Mouse (Mus musculus): Measurements from ENCODE around the gene Cbx8. TPM values are rescaled to one million over a fixed set of nuclear protein-coding genes. Genes with fewer than 3 reads are reported as not detected.

Gene Cbx8
- polyA plus RNA-seq, 1 experiment from 2014 or later, result 11.6 TPM

GRCm38 (mm10) chr11:119052661-119053256 lies 12.0 kb upstream of the Cbx8 start:
- Histone ChIP-seq H3K27me3 (replicated peaks; ENCODE audit: low read depth, poor library complexity, severe bottlenecking) (peaks cover 98% of the 10 kb centered on the region), H3K4me3 (peak overlapping the region; percentile 59), H3K27ac (replicated peaks) (peak overlapping the region; percentile 90), H3K4me1 (peaks cover 68% of the 10 kb centered on the region), H3K9me3 (no peaks in the 10 kb centered on the region), H3K36me3 (replicated peaks) (no peaks in the 10 kb centered on the region)
- WGBS, result 1% methylated on average over 13 of the region's 13 CpGs
- peak; percentile 85 for DNase-seq (ENCODE audit: low spot score)

GRCm38 (mm10) chr11:119051927-119052660 lies 11.3 kb upstream of the Cbx8 start:
- Histone ChIP-seq H3K4me3 (peak overlapping the region; percentile 59; the same call in 1 of the 2 replicates), H3K4me1 (peaks cover 68% of the 10 kb centered on the region), H3K27ac (replicated peaks) (peak overlapping the region; percentile 90), H3K9me3 (no peaks in the 10 kb centered on the region), H3K36me3 (replicated peaks) (no peaks in the 10 kb centered on the region), H3K27me3 (replicated peaks; ENCODE audit: low read depth, poor library complexity, severe bottlenecking) (peaks cover 98% of the 10 kb centered on the region)
- DNase-seq (ENCODE audit: low spot score), result peak; percentile 70
- WGBS, result 3% methylated on average over 15 of the region's 15 CpGs

- H3K4me1 ChIP-seq, result peaks cover 68% of the 10 kb centered on the region
- no peaks in the 10 kb centered on the region for H3K36me3 ChIP-seq (replicated peaks)
- no peak overlapping the region; the same call in 1 of the 2 replicates for H3K4me3 ChIP-seq
- DNase-seq (ENCODE audit: low spot score), result no peak
- H3K27me3 ChIP-seq (replicated peaks; ENCODE audit: low read depth, poor library complexity, severe bottlenecking), result peaks cover 100% of the 10 kb centered on the region
- H3K9me3 ChIP-seq, result no peaks in the 10 kb centered on the region
- no peak overlapping the region for H3K27ac ChIP-seq (replicated peaks)
These were observed 10.7 kb upstream of the Cbx8 start for GRCm38 (mm10) chr11:119051426-119051825.

- WGBS, result 4% methylated on average over 2 of the region's 2 CpGs
- peaks cover 65% of the 10 kb centered on the region for H3K4me1 ChIP-seq
These were observed 9.6 kb upstream of the Cbx8 start for GRCm38 (mm10) chr11:119050361-119050760.

GRCm38 (mm10) chr11:119048133-119048510 lies 7.4 kb upstream of the Cbx8 start:
- peaks cover 67% of the 10 kb centered on the region for H3K4me1 ChIP-seq
- no peak overlapping the region; the same call in 1 of the 2 replicates for H3K27ac ChIP-seq (replicated peaks)
- H3K36me3 ChIP-seq (replicated peaks), result no peaks in the 10 kb centered on the region
- under 1% methylated on average over 13 of the region's 13 CpGs for WGBS
- H3K9me3 ChIP-seq, result no peaks in the 10 kb centered on the region
- peak; percentile 54 for DNase-seq (ENCODE audit: low spot score)
- H3K27me3 ChIP-seq (replicated peaks; ENCODE audit: low read depth, poor library complexity, severe bottlenecking), result peaks cover 100% of the 10 kb centered on the region
- peak overlapping the region; percentile 54; the same call in 1 of the 2 replicates for H3K4me3 ChIP-seq

More at GRCm38 (mm10) chr11:119050361-119050760, 9.6 kb upstream of the Cbx8 start:
- DNase-seq (ENCODE audit: low spot score), result no peak
- no peak overlapping the region for H3K4me3 ChIP-seq
- H3K27me3 ChIP-seq (replicated peaks; ENCODE audit: low read depth, poor library complexity, severe bottlenecking), result peaks cover 100% of the 10 kb centered on the region
- no peak overlapping the region for H3K27ac ChIP-seq (replicated peaks)
- no peaks in the 10 kb centered on the region for H3K9me3 ChIP-seq
- no peaks in the 10 kb centered on the region for H3K36me3 ChIP-seq (replicated peaks)

- no peaks in the 10 kb centered on the region for H3K9me3 ChIP-seq
- peaks cover 67% of the 10 kb centered on the region for H3K4me1 ChIP-seq
- H3K27me3 ChIP-seq (replicated peaks; ENCODE audit: low read depth, poor library complexity, severe bottlenecking), result peaks cover 100% of the 10 kb centered on the region
- peak overlapping the region; percentile 54 for H3K4me3 ChIP-seq
- peak overlapping the region; percentile 62; the same call in 1 of the 2 replicates for H3K27ac ChIP-seq (replicated peaks)
- no peaks in the 10 kb centered on the region for H3K36me3 ChIP-seq (replicated peaks)
- DNase-seq (ENCODE audit: low spot score), result peak; percentile 79
- under 1% methylated on average over 43 of the region's 43 CpGs for WGBS
These were observed 6.7 kb upstream of the Cbx8 start for GRCm38 (mm10) chr11:119047261-119048132.

GRCm38 (mm10) chr11:119046601-119047245 lies 6.0 kb upstream of the Cbx8 start:
- Histone ChIP-seq H3K36me3 (replicated peaks) (no peaks in the 10 kb centered on the region), H3K4me1 (peaks cover 67% of the 10 kb centered on the region), H3K9me3 (no peaks in the 10 kb centered on the region), H3K27ac (replicated peaks) (peak overlapping the region; percentile 62; the same call in 1 of the 2 replicates), H3K4me3 (peak overlapping the region; percentile 54), H3K27me3 (replicated peaks; ENCODE audit: low read depth, poor library complexity, severe bottlenecking) (peaks cover 100% of the 10 kb centered on the region)
- WGBS, result 1% methylated on average over 39 of the region's 39 CpGs
- peak; percentile 86 for DNase-seq (ENCODE audit: low spot score)

GRCm38 (mm10) chr11:119044551-119045337 lies 4.0 kb upstream of the Cbx8 start:
- under 1% methylated on average over 41 of the region's 41 CpGs for WGBS
- Histone ChIP-seq H3K36me3 (replicated peaks) (no peaks in the 10 kb centered on the region), H3K27ac (replicated peaks) (peak overlapping the region; percentile 79), H3K9me3 (no peaks in the 10 kb centered on the region), H3K27me3 (replicated peaks; ENCODE audit: low read depth, poor library complexity, severe bottlenecking) (peaks cover 90% of the 10 kb centered on the region), H3K4me1 (peaks cover 85% of the 10 kb centered on the region), H3K4me3 (peak overlapping the region; percentile 49)
- DNase-seq (ENCODE audit: low spot score), result peak; percentile 73

- peak; percentile 75 for DNase-seq (ENCODE audit: low spot score)
- Histone ChIP-seq H3K27ac (replicated peaks) (peak overlapping the region; percentile 79), H3K36me3 (replicated peaks) (peaks cover 5% of the 10 kb centered on the region), H3K4me3 (peak overlapping the region; percentile 49), H3K4me1 (peaks cover 93% of the 10 kb centered on the region), H3K27me3 (replicated peaks; ENCODE audit: low read depth, poor library complexity, severe bottlenecking) (peaks cover 90% of the 10 kb centered on the region), H3K9me3 (no peaks in the 10 kb centered on the region)
- 2% methylated on average over 10 of the region's 10 CpGs for WGBS
These were observed 3.2 kb upstream of the Cbx8 start for GRCm38 (mm10) chr11:119043761-119044550.

GRCm38 (mm10) chr11:119043273-119043540 lies 2.4 kb upstream of the Cbx8 start:
- 3% methylated on average over 4 of the region's 4 CpGs for WGBS
- H3K36me3 ChIP-seq (replicated peaks), result peaks cover 10% of the 10 kb centered on the region
- H3K4me1 ChIP-seq, result peaks cover 95% of the 10 kb centered on the region
- peak overlapping the region; percentile 66 for H3K27ac ChIP-seq (replicated peaks)
- peak overlapping the region; percentile 83 for H3K4me3 ChIP-seq
- peaks cover 90% of the 10 kb centered on the region for H3K27me3 ChIP-seq (replicated peaks; ENCODE audit: low read depth, poor library complexity, severe bottlenecking)
- DNase-seq (ENCODE audit: low spot score), result no peak
- H3K9me3 ChIP-seq, result no peaks in the 10 kb centered on the region

Data from embryonic facial prominence, embryonic 10.5 days (tissue).